Comparison of ENCODE assay signal across 9 mouse cellular contexts in the genomic region with DNA sequence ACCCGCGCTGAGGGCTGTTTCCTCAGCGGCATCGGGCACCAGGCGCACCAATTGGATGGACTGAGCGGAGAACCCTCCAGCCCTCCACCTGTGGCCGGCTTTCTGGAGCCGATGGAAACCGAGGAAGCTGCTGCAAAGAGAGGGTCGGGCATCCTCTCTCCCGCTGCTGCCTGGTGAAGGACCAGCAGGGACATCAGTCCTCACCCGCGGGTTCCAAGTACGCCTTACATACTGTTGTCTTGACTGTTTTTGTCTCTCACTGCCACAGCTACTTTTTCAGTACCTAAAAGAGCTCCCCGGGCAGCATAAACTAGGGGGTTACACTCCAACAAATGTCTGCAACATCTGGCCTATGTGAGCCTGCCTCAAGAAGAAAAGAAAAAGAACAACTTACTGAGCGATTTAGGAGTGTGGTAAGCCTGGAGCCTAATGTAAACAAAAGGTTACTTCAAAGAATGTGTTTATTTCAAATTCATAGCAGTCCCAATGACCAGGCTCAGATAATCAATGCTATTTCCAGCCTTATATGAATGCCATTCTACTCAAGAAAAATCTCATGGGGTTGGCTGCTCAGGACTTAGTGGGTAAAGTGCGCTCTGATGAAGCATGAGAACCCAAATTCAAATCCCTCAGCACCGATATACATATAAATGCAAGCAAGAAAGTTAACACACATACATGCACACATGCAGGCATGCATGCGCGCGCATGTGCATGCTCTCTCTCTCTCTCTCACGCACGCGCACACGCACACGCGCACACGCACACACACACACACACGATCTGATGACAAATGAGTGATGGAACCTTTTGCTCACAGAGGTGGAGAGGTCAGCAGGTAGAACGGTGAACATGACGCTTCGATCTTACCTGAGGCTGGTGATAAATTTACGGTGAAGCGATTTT. TPM values are rescaled to one million over a fixed set of nuclear protein-coding genes. Genes with fewer than 3 reads are reported as not detected.
DNase-seq lines count a peak whose midpoint lies in the region; ATAC-seq and TF ChIP-seq lines count a peak whose summit lies in the region.
"Had no signal": no experiment of that assay in that cellular context is flagged by ENCODE, and none has a peak within 500 bp of the region (broad histone marks: within the 10 kb centered on the region; RNA-seq: fewer than 3 reads in every experiment).

No protein-coding gene starts in this region.

- no peak for TF ChIP-seq CTCF in heart, adult 2 months (IDR thresholded peaks at IDR 0.05)
- no peak for TF ChIP-seq CTCF in intestine, postnatal 0 days (IDR thresholded peaks at IDR 0.05; ENCODE audit: low read depth)

- no peak for TF ChIP-seq EP300 in heart, adult 2 months (IDR thresholded peaks at IDR 0.05; ENCODE audit: insufficient read depth, low read depth, low read length)

- peak overlapping the region; percentile 99 for H3K4me2 ChIP-seq in intestine, postnatal 0 days (replicated peaks; ENCODE audit: low read depth)
- peak overlapping the region; percentile 91 for H3K4me2 ChIP-seq in neural tube, embryonic 15.5 days

- no peaks in the 10 kb centered on the region for H3K4me1 ChIP-seq in heart, adult 2 months (ENCODE audit: control insufficient read depth, insufficient read depth, low read length)
- H3K4me1 ChIP-seq in embryonic facial prominence, embryonic 10.5 days: peaks cover 45% of the 10 kb centered on the region
- H3K4me1 ChIP-seq in intestine, postnatal 0 days (replicated peaks; ENCODE audit: control insufficient read depth, insufficient read depth, low read length): 0 out of 2 replicates have a peak, but pooled peaks cover 12% of the 10 kb centered on the region
- H3K4me1 ChIP-seq in neural tube, embryonic 15.5 days: peaks cover 31% of the 10 kb centered on the region

- H3K9ac ChIP-seq in heart, adult 2 months (ENCODE audit: low read depth, low read length): no peak overlapping the region; the same call in 1 of the 2 replicates
- 0 out of 2 replicates have a peak overlapping the region, but pooled peaks have one; percentile 53 for H3K9ac ChIP-seq in intestine, postnatal 0 days (ENCODE audit: low read depth, low read length)
- peak overlapping the region; percentile 67 for H3K9ac ChIP-seq in neural tube, embryonic 15.5 days (replicated peaks)

- 4% methylated on average over 34 of the region's 34 CpGs for WGBS in heart, adult 2 months
- 5% methylated on average over 34 of the region's 34 CpGs for WGBS in embryonic facial prominence, embryonic 10.5 days
- 5% methylated on average over 34 of the region's 34 CpGs for WGBS in intestine, postnatal 0 days
- 5% methylated on average over 34 of the region's 34 CpGs for WGBS in neural tube, embryonic 15.5 days

- H3K9me3 ChIP-seq in embryonic facial prominence, embryonic 10.5 days: no peaks in the 10 kb centered on the region
- no peaks in the 10 kb centered on the region for H3K9me3 ChIP-seq in intestine, postnatal 0 days (ENCODE audit: control insufficient read depth)
- no peaks in the 10 kb centered on the region for H3K9me3 ChIP-seq in neural tube, embryonic 15.5 days (replicated peaks)

- ATAC-seq in CD4-positive, CD25-positive, alpha-beta regulatory T cell, adult 4 months: peak; percentile 16
- ATAC-seq in intestine, postnatal 0 days: peak; percentile 8; the same call in 1 of the 2 replicates
- peak; percentile 71 for ATAC-seq in neural tube, embryonic 15.5 days (ENCODE audit: low FRiP score)

- peak overlapping the region; percentile 66 for H3K4me3 ChIP-seq in heart, adult 2 months
- peak overlapping the region; percentile 82 for H3K4me3 ChIP-seq in embryonic facial prominence, embryonic 10.5 days
- H3K4me3 ChIP-seq in intestine, postnatal 0 days (ENCODE audit: low read depth, low read length): peak overlapping the region; percentile 68
- H3K4me3 ChIP-seq in neural tube, embryonic 15.5 days (replicated peaks): peak overlapping the region; percentile 83

- 0 out of 2 replicates have a peak, but pooled peaks cover 2% of the 10 kb centered on the region for H3K27me3 ChIP-seq in heart, adult 2 months (ENCODE audit: control insufficient read depth, insufficient read depth, low read length)
- peaks cover 17% of the 10 kb centered on the region for H3K27me3 ChIP-seq in embryonic facial prominence, embryonic 10.5 days (replicated peaks; ENCODE audit: low read depth, poor library complexity, severe bottlenecking)
- no peaks in the 10 kb centered on the region for H3K27me3 ChIP-seq in intestine, postnatal 0 days (replicated peaks; ENCODE audit: control insufficient read depth, insufficient read depth, low read length)
- H3K27me3 ChIP-seq in neural tube, embryonic 15.5 days (replicated peaks): no peaks in the 10 kb centered on the region

- no peak overlapping the region for H3K27ac ChIP-seq in heart, adult 2 months
- peak overlapping the region; percentile 85 for H3K27ac ChIP-seq in embryonic facial prominence, embryonic 10.5 days (replicated peaks)
- no peak overlapping the region for H3K27ac ChIP-seq in intestine, postnatal 0 days (ENCODE audit: low read depth, low read length)
- no peak overlapping the region for H3K27ac ChIP-seq in neural tube, embryonic 15.5 days (replicated peaks)

- H3K79me2 ChIP-seq in heart, adult 2 months (replicated peaks; ENCODE audit: control insufficient read depth, insufficient read depth, low read length): no peaks in the 10 kb centered on the region

- DNase-seq in heart, adult 2 months: no peak
- DNase-seq in heart, postnatal 36 days: no peak
- DNase-seq in embryonic facial prominence, embryonic 10.5 days (ENCODE audit: low spot score): peak; percentile 48
- no peak for DNase-seq in layer of hippocampus, adult 11-12 months (ENCODE audit: low spot score)
- no peak for DNase-seq in left cerebral cortex, adult 18-20 months (ENCODE audit: low spot score in 2 of 2)

- intact Hi-C loops in heart, adult 2 months (cut with DNase I): loop anchor here (2.0 to 10.0 kb wide), 5 partner anchors 68 to 206 kb away; partner anchors contain the start of gene Lyrm2
- intact Hi-C loops in heart, postnatal 36 days (cut with DNase I): loop anchor here (2.0 to 5.0 kb wide), 5 partner anchors 68 to 364 kb away; partner anchors contain the start of genes Lyrm2 and Mdn1

- no peaks in the 10 kb centered on the region for H3K36me3 ChIP-seq in heart, adult 2 months (ENCODE audit: control insufficient read depth, insufficient read depth, low read length)
- H3K36me3 ChIP-seq in embryonic facial prominence, embryonic 10.5 days (replicated peaks): no peaks in the 10 kb centered on the region
- H3K36me3 ChIP-seq in intestine, postnatal 0 days (ENCODE audit: control insufficient read depth, insufficient read depth): no peaks in the 10 kb centered on the region
- no peaks in the 10 kb centered on the region for H3K36me3 ChIP-seq in neural tube, embryonic 15.5 days

- TF ChIP-seq POLR2A in heart, adult 2 months (IDR thresholded peaks at IDR 0.05; ENCODE audit: insufficient read depth, low read depth, low read length): no peak

RNA-seq across cellular contexts. Expression of gene Ankrd6, which starts 0.6 kb away (rescaled TPM):
- 1 to 10 TPM; 4.1 to 4.9 TPM for total RNA-seq in heart, adult 2 months (2021)
- polyA plus RNA-seq in heart, adult 2 months (2012; rRNA removed): 1.1 TPM in 2 replicates
- total RNA-seq in heart, postnatal 36 days (2021): 1 to 10 TPM; 3.6 to 7.4 TPM
- 1 to 10 TPM; 2.2 TPM for polyA plus RNA-seq in CD4-positive, CD25-positive, alpha-beta regulatory T cell, adult 4 months (2017; shearing (Covaris generic))
- 12.2 and 16.4 TPM in 2 replicates for polyA plus RNA-seq in embryonic facial prominence, embryonic 10.5 days (2016; fragmentation: Nextera tagmentation; extraction: Ambion mirVana)
- polyA plus RNA-seq in intestine, postnatal 0 days (2015; fragmentation: Nextera tagmentation; extraction: Ambion mirVana): 1.3 and 1.6 TPM in 2 replicates
- 21.0 and 23.7 TPM in 2 replicates for polyA plus RNA-seq in neural tube, embryonic 15.5 days (2015; fragmentation: Nextera tagmentation; extraction: Ambion mirVana)
- total RNA-seq in left cerebral cortex, adult 18-20 months (2021): 10 to 100 TPM; 55.8 to 59.2 TPM

RNA-seq across cellular contexts. Expression of gene Rragd, which starts 31.5 kb away (rescaled TPM):
- 100 to 1,000 TPM in 1 of 2 experiments, 10 to 100 TPM in 1; 81.2 to 101 TPM for total RNA-seq in heart, adult 2 months (2021)
- 30.5 and 57.6 TPM in 2 replicates for polyA plus RNA-seq in heart, adult 2 months (2012; rRNA removed)
- 10 to 100 TPM; 89.1 to 92.1 TPM for total RNA-seq in heart, postnatal 36 days (2021)
- polyA plus RNA-seq in CD4-positive, CD25-positive, alpha-beta regulatory T cell, adult 4 months (2017; shearing (Covaris generic)): 1 to 10 TPM; 4.7 to 6.2 TPM
- polyA plus RNA-seq in embryonic facial prominence, embryonic 10.5 days (2016; fragmentation: Nextera tagmentation; extraction: Ambion mirVana): 22.5 and 22.9 TPM in 2 replicates
- 51.9 and 56.4 TPM in 2 replicates for polyA plus RNA-seq in intestine, postnatal 0 days (2015; fragmentation: Nextera tagmentation; extraction: Ambion mirVana)
- 41.2 and 44.6 TPM in 2 replicates for polyA plus RNA-seq in neural tube, embryonic 15.5 days (2015; fragmentation: Nextera tagmentation; extraction: Ambion mirVana)
- total RNA-seq in left cerebral cortex, adult 18-20 months (2021): 10 to 100 TPM; 94.8 to 95.0 TPM
- total RNA-seq: MEL had no signal

Comparison
In these comparisons a context has a peak if more than half of its experiments do, and no peak if none do; other contexts are left out.
1. ATAC-seq: peak in every context shown above with its lines; median percentile 71 in neural tube, embryonic 15.5 days; 16 in CD4-positive, CD25-positive, alpha-beta regulatory T cell, adult 4 months; 8 in intestine, postnatal 0 days.